Mouse (Mus musculus): Measurements from ENCODE around the gene 4930426L09Rik. TPM values are rescaled to one million over a fixed set of nuclear protein-coding genes. Genes with fewer than 3 reads are reported as not detected.
"Not testable (repeated sequence)": the region's sequence is repeated elsewhere in the genome, so short reads cannot be mapped to it uniquely, and the experiment has no call there.

The 4930426L09Rik gene
- polyA plus RNA-seq, 1 experiment from 2014 or later = 0.39 TPM

GRCm38 (mm10) chr2:18996451-18997211 is 1.5 kb upstream of the 4930426L09Rik start:
- Histone ChIP-seq H3K27ac (no peak overlapping the region), H3K4me2 (replicated peaks) (peak overlapping the region; percentile 97), H3K36me3 (no peaks in the 10 kb centered on the region), H3K9ac (peak overlapping the region; percentile 76), H3K4me1 (peaks cover 10% of the 10 kb centered on the region; the same call in 1 of the 2 replicates), H3K9me3 (no peaks in the 10 kb centered on the region), H3K27me3 (replicated peaks) (no peaks in the 10 kb centered on the region), H3K4me3 (peak overlapping the region; percentile 79)
- ATAC-seq (ENCODE audit: low FRiP score, low read depth) = no peak
- under 1% methylated on average over 25 of the region's 25 CpGs for WGBS

- H3K9ac ChIP-seq = peak overlapping the region; percentile 76
- H3K4me2 ChIP-seq (replicated peaks) = peak overlapping the region; percentile 97
- WGBS = under 1% methylated on average over 46 of the region's 46 CpGs
- ATAC-seq (ENCODE audit: low FRiP score, low read depth) = peak; percentile 80
- H3K9me3 ChIP-seq = no peaks in the 10 kb centered on the region
- no peaks in the 10 kb centered on the region for H3K27me3 ChIP-seq (replicated peaks)
- peak overlapping the region; percentile 83 for H3K27ac ChIP-seq
- no peaks in the 10 kb centered on the region for H3K36me3 ChIP-seq
- H3K4me1 ChIP-seq = peaks cover 10% of the 10 kb centered on the region; the same call in 1 of the 2 replicates
- H3K4me3 ChIP-seq = peak overlapping the region; percentile 79
Measured at GRCm38 (mm10) chr2:18997387-18997971, 664 bp upstream of the 4930426L09Rik start.

GRCm38 (mm10) chr2:18999395-18999794 is 1.3 kb downstream of the 4930426L09Rik start:
- WGBS = 93% methylated on average over 2 of the region's 2 CpGs
- H3K9ac ChIP-seq = no peak overlapping the region
- H3K4me1 ChIP-seq = peaks cover 10% of the 10 kb centered on the region; the same call in 1 of the 2 replicates
- H3K36me3 ChIP-seq = no peaks in the 10 kb centered on the region
- H3K27me3 ChIP-seq (replicated peaks) = no peaks in the 10 kb centered on the region
- H3K27ac ChIP-seq = no peak overlapping the region
- no peak for ATAC-seq (ENCODE audit: low FRiP score, low read depth)
- no peaks in the 10 kb centered on the region for H3K9me3 ChIP-seq
- no peak overlapping the region for H3K4me3 ChIP-seq
- no peak overlapping the region for H3K4me2 ChIP-seq (replicated peaks)

GRCm38 (mm10) chr2:19004801-19005200 is 6.7 kb downstream of the 4930426L09Rik start:
- H3K4me2 ChIP-seq (replicated peaks) = no peak overlapping the region
- H3K4me1 ChIP-seq = no peaks in the 10 kb centered on the region
- no peak overlapping the region for H3K9ac ChIP-seq
- 82% methylated on average over 10 of the region's 10 CpGs for WGBS
- no peaks in the 10 kb centered on the region for H3K9me3 ChIP-seq
- no peak overlapping the region for H3K27ac ChIP-seq
- ATAC-seq (ENCODE audit: low FRiP score, low read depth) = no peak
- H3K27me3 ChIP-seq (replicated peaks) = no peaks in the 10 kb centered on the region
- no peak overlapping the region for H3K4me3 ChIP-seq
- H3K36me3 ChIP-seq = no peaks in the 10 kb centered on the region

- Histone ChIP-seq H3K4me2 (replicated peaks) (no peak overlapping the region), H3K4me3 (no peak overlapping the region), H3K27ac (no peak overlapping the region), H3K9me3 (no peaks in the 10 kb centered on the region), H3K4me1 (no peaks in the 10 kb centered on the region), H3K9ac (no peak overlapping the region), H3K27me3 (replicated peaks) (no peaks in the 10 kb centered on the region), H3K36me3 (no peaks in the 10 kb centered on the region)
- no peak for ATAC-seq (ENCODE audit: low FRiP score, low read depth)
- whole genome bisulfite sequencing = 77% methylated on average over 7 of the region's 7 CpGs
Measured at GRCm38 (mm10) chr2:19006124-19006523, 8.0 kb downstream of the 4930426L09Rik start.

GRCm38 (mm10) chr2:19007580-19007979 is 9.4 kb downstream of the 4930426L09Rik start:
- Histone ChIP-seq H3K4me3 (no peak overlapping the region), H3K4me2 (replicated peaks) (no peak overlapping the region), H3K27me3 (replicated peaks) (no peaks in the 10 kb centered on the region), H3K27ac (no peak overlapping the region), H3K36me3 (no peaks in the 10 kb centered on the region), H3K9me3 (no peaks in the 10 kb centered on the region), H3K9ac (no peak overlapping the region), H3K4me1 (no peaks in the 10 kb centered on the region)
- ATAC-seq (ENCODE audit: low FRiP score, low read depth) = no peak
- WGBS = 85% methylated on average over 4 of the region's 4 CpGs

- H3K4me1 ChIP-seq; H3K27me3 ChIP-seq (replicated peaks); H3K27ac ChIP-seq; H3K4me2 ChIP-seq (replicated peaks); H3K4me3 ChIP-seq; ATAC-seq (ENCODE audit: low FRiP score, low read depth); H3K36me3 ChIP-seq; H3K9ac ChIP-seq; H3K9me3 ChIP-seq: not testable (repeated sequence)
- 57% methylated on average over 1 of the region's 1 CpGs for WGBS
Measured at GRCm38 (mm10) chr2:19010541-19010940, 12.4 kb downstream of the 4930426L09Rik start.

- H3K36me3 ChIP-seq = no peaks in the 10 kb centered on the region
- H3K27me3 ChIP-seq (replicated peaks) = no peaks in the 10 kb centered on the region
- no peak overlapping the region for H3K9ac ChIP-seq
- WGBS = 94% methylated on average over 6 of the region's 6 CpGs
- H3K27ac ChIP-seq = no peak overlapping the region
- H3K4me1 ChIP-seq = no peaks in the 10 kb centered on the region
- no peak overlapping the region for H3K4me2 ChIP-seq (replicated peaks)
- no peak for ATAC-seq (ENCODE audit: low FRiP score, low read depth)
- H3K9me3 ChIP-seq = no peaks in the 10 kb centered on the region
- H3K4me3 ChIP-seq = no peak overlapping the region
Measured at GRCm38 (mm10) chr2:19011443-19011842, 13.3 kb downstream of the 4930426L09Rik start.

GRCm38 (mm10) chr2:19016348-19016747 is 18.2 kb downstream of the 4930426L09Rik start:
- Histone ChIP-seq H3K27ac (no peak overlapping the region), H3K9ac (no peak overlapping the region), H3K27me3 (replicated peaks) (no peaks in the 10 kb centered on the region), H3K4me3 (no peak overlapping the region), H3K36me3 (no peaks in the 10 kb centered on the region), H3K4me1 (no peaks in the 10 kb centered on the region), H3K4me2 (replicated peaks) (no peak overlapping the region), H3K9me3 (no peaks in the 10 kb centered on the region)
- WGBS = 91% methylated on average over 5 of the region's 5 CpGs
- ATAC-seq (ENCODE audit: low FRiP score, low read depth) = no peak

- Histone ChIP-seq H3K36me3 (no peaks in the 10 kb centered on the region), H3K4me2 (replicated peaks) (no peak overlapping the region), H3K4me3 (no peak overlapping the region), H3K4me1 (no peaks in the 10 kb centered on the region), H3K9ac (no peak overlapping the region), H3K27me3 (replicated peaks) (no peaks in the 10 kb centered on the region), H3K9me3 (no peaks in the 10 kb centered on the region), H3K27ac (no peak overlapping the region)
- no peak for ATAC-seq (ENCODE audit: low FRiP score, low read depth)
- 79% methylated on average over 1 of the region's 1 CpGs for WGBS
Measured at GRCm38 (mm10) chr2:19016839-19017238, 18.7 kb downstream of the 4930426L09Rik start.

- Histone ChIP-seq H3K4me1 (no peaks in the 10 kb centered on the region), H3K36me3 (no peaks in the 10 kb centered on the region), H3K9ac (no peak overlapping the region), H3K4me2 (replicated peaks) (no peak overlapping the region), H3K27ac (no peak overlapping the region), H3K9me3 (no peaks in the 10 kb centered on the region), H3K27me3 (replicated peaks) (no peaks in the 10 kb centered on the region), H3K4me3 (no peak overlapping the region)
- ATAC-seq (ENCODE audit: low FRiP score, low read depth) = no peak
- 75% methylated on average over 2 of the region's 2 CpGs for WGBS
Measured at GRCm38 (mm10) chr2:19018034-19018433, 19.9 kb downstream of the 4930426L09Rik start.

GRCm38 (mm10) chr2:19024807-19025206 is 26.7 kb downstream of the 4930426L09Rik start:
- no peak overlapping the region for H3K4me2 ChIP-seq (replicated peaks)
- H3K36me3 ChIP-seq = no peaks in the 10 kb centered on the region
- ATAC-seq (ENCODE audit: low FRiP score, low read depth) = no peak
- no peak overlapping the region for H3K9ac ChIP-seq
- H3K27ac ChIP-seq = no peak overlapping the region
- H3K4me1 ChIP-seq = no peaks in the 10 kb centered on the region
- H3K9me3 ChIP-seq = no peaks in the 10 kb centered on the region
- no peak overlapping the region for H3K4me3 ChIP-seq
- H3K27me3 ChIP-seq (replicated peaks) = no peaks in the 10 kb centered on the region
- 86% methylated on average over 2 of the region's 2 CpGs for WGBS

GRCm38 (mm10) chr2:19037430-19037829 is 39.3 kb downstream of the 4930426L09Rik start:
- Histone ChIP-seq H3K27ac (no peak overlapping the region), H3K4me1 (no peaks in the 10 kb centered on the region), H3K9me3 (no peaks in the 10 kb centered on the region), H3K4me3 (no peak overlapping the region), H3K27me3 (replicated peaks) (no peaks in the 10 kb centered on the region), H3K4me2 (replicated peaks) (no peak overlapping the region), H3K9ac (no peak overlapping the region), H3K36me3 (no peaks in the 10 kb centered on the region)
- ATAC-seq (ENCODE audit: low FRiP score, low read depth) = no peak
- 82% methylated on average over 4 of the region's 4 CpGs for WGBS
